16 mouse cellular contexts compared by ENCODE assay signal in the genomic region with DNA sequence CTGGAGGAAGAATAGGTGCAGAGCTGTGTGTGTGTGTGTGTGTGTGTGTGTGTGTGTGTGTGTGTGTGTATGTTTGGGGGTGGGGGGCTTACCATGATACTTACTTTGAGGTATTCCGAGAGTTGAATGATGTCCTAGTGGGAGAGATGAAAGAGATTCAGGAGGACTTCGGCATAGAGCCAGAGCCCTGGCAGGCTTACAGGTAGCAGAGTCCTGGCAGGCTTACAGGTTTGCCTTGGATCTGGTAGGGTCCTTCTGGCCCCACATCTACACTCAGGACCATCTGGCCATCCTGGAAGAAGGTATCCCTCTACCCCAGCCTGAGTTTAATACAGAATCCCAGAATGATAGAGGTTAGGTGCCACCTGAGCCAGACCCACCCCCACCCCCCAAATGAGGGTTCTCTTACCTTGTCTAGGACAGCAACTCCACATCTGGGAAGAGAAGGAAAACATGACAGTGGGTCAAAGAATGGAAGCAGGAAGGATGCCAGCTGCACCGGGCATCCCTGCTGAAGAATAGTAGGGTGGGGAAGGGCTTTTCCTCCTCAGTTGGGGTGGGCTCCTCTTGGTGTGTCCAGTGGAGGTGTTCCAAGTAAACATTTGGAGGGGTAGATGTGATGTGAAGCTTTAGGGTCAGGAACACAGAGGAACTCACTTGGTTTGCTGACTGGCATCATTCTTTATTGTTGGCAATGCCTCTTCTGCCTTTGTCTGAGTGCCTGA. TPM values are rescaled to one million over a fixed set of nuclear protein-coding genes. Genes with fewer than 3 reads are reported as not detected.
"Had no signal": no experiment of that assay in that cellular context is flagged by ENCODE, and none has a peak within 500 bp of the region (broad histone marks: within the 10 kb centered on the region; RNA-seq: fewer than 3 reads in every experiment).

No protein-coding gene starts in this region.

- DNase-seq: kidney, postnatal 14 days; lung, embryonic 14.5 days; lung, postnatal 10 days; lung, postnatal 4 days; midbrain, embryonic 14.5 days; right cerebral cortex, postnatal 4 days; spleen, adult 18-20 months; thymus, adult 18-20 months; thymus, postnatal 4 days had no signal

- H3K27ac ChIP-seq: kidney, embryonic 15.5 days; left cerebral cortex, adult 2 months; limb, embryonic 15.5 days; liver, embryonic 12.5 days; neural tube, embryonic 12.5 days had no signal

- H3K9ac ChIP-seq: kidney, embryonic 15.5 days; limb, embryonic 15.5 days; liver, embryonic 12.5 days; lung, embryonic 14.5 days; neural tube, embryonic 12.5 days had no signal

- H3K36me3 ChIP-seq: kidney, embryonic 15.5 days; limb, embryonic 15.5 days; liver, embryonic 12.5 days; neural tube, embryonic 12.5 days had no signal

- H3K4me1 ChIP-seq: neural tube, embryonic 12.5 days had no signal

- H3K9me3 ChIP-seq: kidney, embryonic 15.5 days; limb, embryonic 15.5 days; liver, embryonic 12.5 days; megakaryocyte, embryonic 14.5 days; neural tube, embryonic 12.5 days had no signal

- H3K27me3 ChIP-seq: kidney, embryonic 15.5 days; limb, embryonic 15.5 days; liver, embryonic 12.5 days; megakaryocyte, embryonic 14.5 days; neural tube, embryonic 12.5 days had no signal

- H3K4me2 ChIP-seq: kidney, embryonic 15.5 days; limb, embryonic 15.5 days; liver, embryonic 12.5 days; lung, embryonic 14.5 days; neural tube, embryonic 12.5 days had no signal

- ATAC-seq: liver, embryonic 12.5 days had no signal

- H3K4me3 ChIP-seq: kidney, embryonic 15.5 days; left cerebral cortex, adult 2 months; limb, embryonic 15.5 days; liver, embryonic 12.5 days; megakaryocyte, embryonic 14.5 days; neural tube, embryonic 12.5 days had no signal

RNA-seq across cellular contexts. Expression of a gene that starts 41.7 kb away (rescaled TPM):
- total RNA-seq: monocyte, adult 5-6 weeks had no signal
